Mouse (Mus musculus) stomach, embryonic 16.5 days (tissue): ENCODE measurements at regions not wholly inside any gene's neighbourhood (a gene's known extent, or its start where the extent isn't known, plus 50 kb on each side); places are given as distances from the start of the nearest gene placed in this dataset.
A peak's percentile ranks its signal among the peaks of the same experiment; 100 is the strongest.

Experiments
- ATAC-seq: fragments of 200-750 bp; cut with Nextera tagmentation; 2 replicates; pipeline ENCODE4 v1.8.0; 2017; ENCODE audit warnings: moderate number of reproducible peaks, moderate TSS enrichment; ENCODE audit not compliant: insufficient read depth, low FRiP score
- H3K27ac ChIP-seq: fragments of 300-500 bp; sonication (generic); 2 replicates; pipeline ENCODE4 v1.5.1; 2014; ENCODE audit warnings: low read length
- H3K27me3 ChIP-seq: fragments of 300-500 bp; sonication (generic); 2 replicates; pipeline ENCODE4 v1.6.1; 2014; ENCODE audit warnings: low read length, control low read depth, mixed read lengths; ENCODE audit not compliant: control insufficient read depth, insufficient read depth
- H3K36me3 ChIP-seq: fragments of 300-500 bp; sonication (generic); 2 replicates; pipeline ENCODE4 v1.6.1; 2014; ENCODE audit warnings: low read length; ENCODE audit not compliant: control insufficient read depth, insufficient read depth
- H3K4me1 ChIP-seq: fragments of 300-500 bp; sonication (generic); 2 replicates; pipeline ENCODE4 v1.6.1; 2014; ENCODE audit warnings: low read length, control low read depth, mixed read lengths; ENCODE audit not compliant: control insufficient read depth, insufficient read depth
- H3K4me2 ChIP-seq: fragments of 300-500 bp; sonication (generic); 2 replicates; pipeline ENCODE4 v1.6.1; 2014; ENCODE audit warnings: low read depth, low read length, mixed read lengths
- H3K4me3 ChIP-seq: fragments of 300-500 bp; sonication (generic); replicated peaks from 2 replicates; pipeline ENCODE4 v1.5.1; 2014; ENCODE audit warnings: mild to moderate bottlenecking, low read length
- H3K9ac ChIP-seq: fragments of 300-500 bp; sonication (generic); 2 replicates; pipeline ENCODE4 v1.6.1; 2014; ENCODE audit warnings: low read length
- H3K9me3 ChIP-seq: fragments of 300-500 bp; sonication (generic); replicated peaks from 2 replicates; pipeline ENCODE4 v1.6.1; 2016; ENCODE audit warnings: low read length, control low read depth; ENCODE audit not compliant: control insufficient read depth
- WGBS: fragments of 180-500 bp; shearing (Covaris S2); extraction: QIAGEN DNeasy Blood & Tissue Kit; methylation state at CpG from one replicate; pipeline ENCODE4 v1.1.7; 2014; 5-methylcytosine and 5-hydroxymethylcytosine counted together

- ATAC-seq = no peak
- Histone ChIP-seq H3K27ac (no peak overlapping the region), H3K9me3 (no peaks in the 10 kb centered on the region), H3K36me3 (no peaks in the 10 kb centered on the region), H3K4me1 (no peaks in the 10 kb centered on the region), H3K4me2 (no peak overlapping the region), H3K27me3 (no peaks in the 10 kb centered on the region), H3K9ac (no peak overlapping the region), H3K4me3 (no peak overlapping the region)
- 73% methylated on average over 7 of the region's 7 CpGs for WGBS
Measured at GRCm38 (mm10) chr2:128491217-128491877, 99.7 kb upstream of the Spdye4c start.

GRCm38 (mm10) chr2:128493871-128494270 is 97.1 kb upstream of the Spdye4c start:
- no peak overlapping the region for H3K4me3 ChIP-seq
- no peak overlapping the region for H3K4me2 ChIP-seq
- H3K36me3 ChIP-seq = no peaks in the 10 kb centered on the region
- no peaks in the 10 kb centered on the region for H3K9me3 ChIP-seq
- H3K27me3 ChIP-seq = no peaks in the 10 kb centered on the region
- H3K4me1 ChIP-seq = no peaks in the 10 kb centered on the region
- no peak overlapping the region for H3K27ac ChIP-seq
- WGBS = 82% methylated on average over 5 of the region's 5 CpGs
- no peak for ATAC-seq
- no peak overlapping the region for H3K9ac ChIP-seq

- Histone ChIP-seq H3K27ac (no peak overlapping the region), H3K9me3 (no peaks in the 10 kb centered on the region), H3K9ac (no peak overlapping the region), H3K4me2 (no peak overlapping the region), H3K4me1 (no peaks in the 10 kb centered on the region; the same call in 1 of the 2 replicates), H3K36me3 (no peaks in the 10 kb centered on the region), H3K27me3 (no peaks in the 10 kb centered on the region), H3K4me3 (no peak overlapping the region)
- no peak for ATAC-seq
- 50% methylated on average over 3 of the region's 3 CpGs for WGBS
Measured at GRCm38 (mm10) chr2:128497891-128498290, 93.1 kb upstream of the Spdye4c start.

- WGBS = 75% methylated on average over 5 of the region's 5 CpGs
- no peak for ATAC-seq
- H3K4me2 ChIP-seq = no peak overlapping the region
- no peaks in the 10 kb centered on the region for H3K9me3 ChIP-seq
- H3K4me3 ChIP-seq = no peak overlapping the region
- peaks cover 3% of the 10 kb centered on the region; the same call in 1 of the 2 replicates for H3K4me1 ChIP-seq
- no peak overlapping the region for H3K27ac ChIP-seq
- no peaks in the 10 kb centered on the region for H3K27me3 ChIP-seq
- no peak overlapping the region for H3K9ac ChIP-seq
- H3K36me3 ChIP-seq = no peaks in the 10 kb centered on the region
Measured at GRCm38 (mm10) chr2:128498611-128499010, 92.4 kb upstream of the Spdye4c start.

GRCm38 (mm10) chr2:128499575-128500184 is 91.3 kb upstream of the Spdye4c start:
- no peak overlapping the region for H3K9ac ChIP-seq
- no peaks in the 10 kb centered on the region for H3K27me3 ChIP-seq
- no peak overlapping the region for H3K4me3 ChIP-seq
- H3K36me3 ChIP-seq = no peaks in the 10 kb centered on the region
- H3K27ac ChIP-seq = no peak overlapping the region
- H3K9me3 ChIP-seq = no peaks in the 10 kb centered on the region
- ATAC-seq = no peak
- 82% methylated on average over 14 of the region's 14 CpGs for WGBS
- no peak overlapping the region for H3K4me2 ChIP-seq
- H3K4me1 ChIP-seq = peaks cover 3% of the 10 kb centered on the region; the same call in 1 of the 2 replicates

- Histone ChIP-seq H3K4me2 (no peak overlapping the region), H3K9ac (no peak overlapping the region), H3K9me3 (0 out of 2 replicates have a peak, but pooled peaks cover 4% of the 10 kb centered on the region), H3K27ac (no peak overlapping the region), H3K4me3 (no peak overlapping the region), H3K4me1 (peaks cover 7% of the 10 kb centered on the region; the same call in 1 of the 2 replicates), H3K36me3 (no peaks in the 10 kb centered on the region), H3K27me3 (no peaks in the 10 kb centered on the region)
- no peak for ATAC-seq
- WGBS = 66% methylated on average over 4 of the region's 4 CpGs
Measured at GRCm38 (mm10) chr2:128502676-128503075, 88.3 kb upstream of the Spdye4c start.

- H3K27ac ChIP-seq = 0 out of 2 replicates have a peak overlapping the region, but pooled peaks have one; percentile 16
- H3K36me3 ChIP-seq = no peaks in the 10 kb centered on the region
- no peaks in the 10 kb centered on the region for H3K27me3 ChIP-seq
- H3K9ac ChIP-seq = no peak overlapping the region
- 0 out of 2 replicates have a peak, but pooled peaks cover 4% of the 10 kb centered on the region for H3K9me3 ChIP-seq
- H3K4me3 ChIP-seq = no peak overlapping the region
- ATAC-seq = no peak
- peaks cover 11% of the 10 kb centered on the region; the same call in 1 of the 2 replicates for H3K4me1 ChIP-seq
- H3K4me2 ChIP-seq = no peak overlapping the region
- WGBS = 55% methylated on average over 2 of the region's 2 CpGs
Measured at GRCm38 (mm10) chr2:128503136-128503935, 87.7 kb upstream of the Spdye4c start.

GRCm38 (mm10) chr2:128507591-128508243 is 83.3 kb upstream of the Spdye4c start:
- H3K27ac ChIP-seq = peak overlapping the region; percentile 75
- no peak overlapping the region for H3K4me3 ChIP-seq
- H3K9ac ChIP-seq = no peak overlapping the region
- H3K4me2 ChIP-seq = peak overlapping the region; percentile 25; the same call in 1 of the 2 replicates
- no peaks in the 10 kb centered on the region for H3K27me3 ChIP-seq
- peak; percentile 89 for ATAC-seq
- H3K4me1 ChIP-seq = peaks cover 11% of the 10 kb centered on the region; the same call in 1 of the 2 replicates
- WGBS = 23% methylated on average over 11 of the region's 11 CpGs
- H3K9me3 ChIP-seq = 0 out of 2 replicates have a peak, but pooled peaks cover 4% of the 10 kb centered on the region
- H3K36me3 ChIP-seq = no peaks in the 10 kb centered on the region
